Mouse (Mus musculus) myocyte (in vitro differentiated cells): ENCODE results near the gene 4930523C07Rik.

Experiments used
- E2F4 ChIP-seq: IDR thresholded peaks from one replicate; pipeline ENCODE4 v1.6.1; 2011; ENCODE audit warnings: mild to moderate bottlenecking, control low read depth, moderate library complexity; ENCODE audit not compliant: insufficient read depth
- MAX ChIP-seq: IDR thresholded peaks from one replicate; pipeline ENCODE4 v1.6.1; 2011; ENCODE audit warnings: low read depth, mild to moderate bottlenecking, control low read depth
- MYOD1 ChIP-seq, 3 experiments: IDR thresholded peaks; one replicate each; pipeline ENCODE4 v1.6.1; 2011; ENCODE audit warnings: control low read depth in 2 of 3, low read depth in 2 of 3, mild to moderate bottlenecking in 2 of 3, moderate library complexity in 1 of 3; ENCODE audit not compliant: insufficient read length in 2 of 3, control insufficient read depth in 1 of 3
- MYOG ChIP-seq, 3 experiments: IDR thresholded peaks; one replicate each; pipeline ENCODE4 v1.6.1; 2011; ENCODE audit warnings: control low read depth in 2 of 3, low read depth in 2 of 3, mild to moderate bottlenecking in 2 of 3; ENCODE audit not compliant: insufficient read length in 2 of 3, control insufficient read depth in 1 of 3, insufficient read depth in 1 of 3
- POLR2A ChIP-seq: IDR thresholded peaks from one replicate; pipeline ENCODE4 v1.6.1; 2011; ENCODE audit warnings: low read depth, mild to moderate bottlenecking, control low read depth, moderate library complexity; ENCODE audit not compliant: insufficient read length
- POLR2AphosphoS2 ChIP-seq: IDR thresholded peaks from one replicate; pipeline ENCODE4 v1.6.1; 2011; ENCODE audit warnings: low read depth, control low read depth; ENCODE audit not compliant: insufficient read length
- TCF12 ChIP-seq: IDR thresholded peaks from one replicate; pipeline ENCODE4 v1.6.1; 2011; ENCODE audit warnings: mild to moderate bottlenecking, control low read depth; ENCODE audit not compliant: poor library complexity, insufficient read depth, severe bottlenecking
- TCF3 ChIP-seq: IDR thresholded peaks from one replicate; pipeline ENCODE4 v1.6.1; 2011; ENCODE audit warnings: low read depth, control low read depth; ENCODE audit not compliant: insufficient read length
- USF1 ChIP-seq: IDR thresholded peaks from one replicate; pipeline ENCODE4 v1.6.1; 2011; ENCODE audit warnings: low read depth, mild to moderate bottlenecking, control low read depth, moderate library complexity

GRCm38 (mm10) chr1:159997329-159997728 lies 46.9 kb upstream of the 4930523C07Rik start:
- TF ChIP-seq POLR2AphosphoS2 (no peak), POLR2A (no peak), USF1 (no peak), MYOD1 (IDR thresholded peaks at IDR 0.05; ENCODE audit: control insufficient read depth in 1 of 3, insufficient read length in 2 of 3, low read depth in 2 of 3) (no peak), MYOG (IDR thresholded peaks at IDR 0.05; ENCODE audit: control insufficient read depth in 1 of 3, insufficient read depth in 1 of 3, insufficient read length in 2 of 3, low read depth in 2 of 3) (no peak), TCF3 (no peak), E2F4 (no peak), TCF12 (no peak), MAX (no peak)
